ENCODE assay signal across 11 mouse cellular contexts in the genomic region with DNA sequence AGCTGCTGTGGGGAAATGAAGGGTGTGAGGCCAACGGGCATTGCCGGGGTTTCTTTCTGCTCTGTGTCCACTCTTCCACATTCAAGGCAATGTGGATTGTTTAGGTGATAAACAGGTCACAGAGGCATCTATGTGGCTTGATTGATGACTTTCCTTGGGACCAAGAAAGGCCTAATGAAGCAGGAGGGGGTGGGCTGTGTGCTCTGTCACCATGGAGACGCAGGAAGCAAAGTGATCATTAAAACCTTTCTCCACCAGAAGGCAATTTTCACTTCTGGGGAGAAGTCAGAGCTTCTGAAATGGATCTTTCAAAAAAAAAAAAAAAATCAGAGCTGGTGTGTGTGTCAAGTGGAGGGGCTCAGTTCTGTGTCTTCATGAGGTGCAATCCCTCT. TPM values are rescaled to one million over a fixed set of nuclear protein-coding genes. Genes with fewer than 3 reads are reported as not detected.
DNase-seq lines count a peak whose midpoint lies in the region; ATAC-seq and TF ChIP-seq lines count a peak whose summit lies in the region.
"Had no signal": no experiment of that assay in that cellular context is flagged by ENCODE, and none has a peak within 500 bp of the region (broad histone marks: within the 10 kb centered on the region; RNA-seq: fewer than 3 reads in every experiment).

No protein-coding gene starts in this region.

- no peaks in the 10 kb centered on the region for H3K36me3 ChIP-seq in forebrain, embryonic 16.5 days (ENCODE audit: control insufficient read depth, insufficient read depth)
- H3K36me3 ChIP-seq in limb, embryonic 13.5 days: no peaks in the 10 kb centered on the region

- intact Hi-C loops in left cerebral cortex, adult 2 months (cut with DNase I): loop anchor here (5.0 kb wide), 1 partner anchor 184 kb away; no protein-coding TSS in a partner anchor
- intact Hi-C loops in left cerebral cortex, postnatal 36 days (cut with DNase I): loop anchor here (5.0 kb wide), 1 partner anchor 59 kb away; no protein-coding TSS in a partner anchor

- peak overlapping the region; percentile 94 for H3K4me2 ChIP-seq in forebrain, embryonic 16.5 days (ENCODE audit: low read length)
- H3K4me2 ChIP-seq in limb, embryonic 13.5 days (replicated peaks): peak overlapping the region; percentile 83

- TF ChIP-seq POLR2A in olfactory bulb, adult 2 months (IDR thresholded peaks at IDR 0.05; ENCODE audit: insufficient read depth, low read depth, low read length): no peak

- peak overlapping the region; percentile 96 for H3K9ac ChIP-seq in forebrain, embryonic 16.5 days (replicated peaks; ENCODE audit: low read depth, low read length)
- 0 out of 2 replicates have a peak overlapping the region, but pooled peaks have one; percentile 64 for H3K9ac ChIP-seq in limb, embryonic 13.5 days
- H3K9ac ChIP-seq: lung, embryonic 14.5 days had no signal

- peak overlapping the region; percentile 81 for H3K4me3 ChIP-seq in left cerebral cortex, adult 2 months
- peak overlapping the region; percentile 76 for H3K4me3 ChIP-seq in forebrain, embryonic 16.5 days (replicated peaks; ENCODE audit: low read length)
- H3K4me3 ChIP-seq in limb, embryonic 13.5 days: no peak overlapping the region
- peak overlapping the region; percentile 64 for H3K4me3 ChIP-seq in olfactory bulb, adult 2 months (ENCODE audit: insufficient read depth, low read depth, low read length)

- 27% methylated on average over 3 of the region's 3 CpGs for WGBS in forebrain, embryonic 16.5 days
- WGBS in limb, embryonic 13.5 days: 5% methylated on average over 3 of the region's 3 CpGs
- 18% methylated on average over 3 of the region's 3 CpGs for WGBS in olfactory bulb, adult 2 months

- no peak for ATAC-seq in forebrain, embryonic 16.5 days
- no peak for ATAC-seq in limb, embryonic 13.5 days (ENCODE audit: low FRiP score, low read depth)
- no peak for ATAC-seq in activated CD4-positive, CD25-positive, alpha-beta regulatory T cell, adult 4 months

- DNase-seq in left cerebral cortex, adult 2 months (ENCODE audit: extremely low spot score in 1 of 2, low spot score in 2 of 2): no peak
- no peak for DNase-seq in left cerebral cortex, postnatal 36 days (ENCODE audit: low spot score in 2 of 2)
- no peak for DNase-seq in layer of hippocampus, adult 11-12 months (ENCODE audit: low spot score)
- no peak for DNase-seq in urinary bladder, postnatal 36 days (ENCODE audit: low spot score in 2 of 2)
- DNase-seq: heart, postnatal 10 days; lung, embryonic 14.5 days had no signal

- no peak for TF ChIP-seq CTCF in left cerebral cortex, adult 2 months (IDR thresholded peaks at IDR 0.05)
- no peak for TF ChIP-seq CTCF in olfactory bulb, adult 2 months (IDR thresholded peaks at IDR 0.05; ENCODE audit: insufficient read depth, low read depth, low read length)

- peak overlapping the region; percentile 99 for H3K27ac ChIP-seq in left cerebral cortex, adult 2 months
- peak overlapping the region; percentile 73 for H3K27ac ChIP-seq in forebrain, embryonic 16.5 days (ENCODE audit: low read length)
- H3K27ac ChIP-seq in limb, embryonic 13.5 days: no peak overlapping the region
- peak overlapping the region; percentile 92 for H3K27ac ChIP-seq in olfactory bulb, adult 2 months (ENCODE audit: insufficient read depth, low read depth, low read length)
- H3K27ac ChIP-seq: kidney, postnatal 0 days had no signal

- peaks cover 18% of the 10 kb centered on the region for H3K4me1 ChIP-seq in forebrain, embryonic 16.5 days (replicated peaks; ENCODE audit: control insufficient read depth, insufficient read depth, low read length)
- H3K4me1 ChIP-seq in limb, embryonic 13.5 days: peaks cover 14% of the 10 kb centered on the region
- peaks cover 23% of the 10 kb centered on the region for H3K4me1 ChIP-seq in olfactory bulb, adult 2 months (ENCODE audit: control insufficient read depth, insufficient read depth, low read length)

- H3K27me3 ChIP-seq in forebrain, embryonic 16.5 days (replicated peaks; ENCODE audit: control insufficient read depth, insufficient read depth, low read length): no peaks in the 10 kb centered on the region
- H3K27me3 ChIP-seq in limb, embryonic 13.5 days: peaks cover 17% of the 10 kb centered on the region

- no peaks in the 10 kb centered on the region for H3K9me3 ChIP-seq in forebrain, embryonic 16.5 days (ENCODE audit: control insufficient read depth, low read length)
- H3K9me3 ChIP-seq in limb, embryonic 13.5 days: no peaks in the 10 kb centered on the region

RNA-seq across cellular contexts. Expression of gene Phactr3, which starts 24.2 kb away (rescaled TPM):
- total RNA-seq in left cerebral cortex, adult 2 months (2021): 100 to 1,000 TPM; 143 to 156 TPM
- 100 to 1,000 TPM; 163 to 164 TPM for total RNA-seq in left cerebral cortex, postnatal 36 days (2021)
- polyA plus RNA-seq in forebrain, embryonic 16.5 days (2015; fragmentation: Nextera tagmentation; extraction: Ambion mirVana): 59.8 and 71.8 TPM in 2 replicates
- 1.2 TPM in 2 replicates for polyA plus RNA-seq in limb, embryonic 13.5 days (2015; fragmentation: Nextera tagmentation; extraction: Ambion mirVana)
- not detected in 2 replicates for polyA plus RNA-seq in olfactory bulb, adult 2 months (2012; ENCODE audit: insufficient read depth, insufficient read length, low replicate concordance, missing spikeins)
- polyA plus RNA-seq in activated CD4-positive, CD25-positive, alpha-beta regulatory T cell, adult 4 months (2017; shearing (Covaris generic)): 1 to 10 TPM in 1 of 2 experiments, under 1 TPM in 1; 0.38 to 1.1 TPM
